Mouse (Mus musculus) intestine, embryonic 14.5 days (tissue): ENCODE results near the gene Jdp2. TPM values are rescaled to one million over a fixed set of nuclear protein-coding genes. Genes with fewer than 3 reads are reported as not detected.

Experiments used
- ATAC-seq: fragments of 200-750 bp; cut with Nextera tagmentation; replicated peaks from 2 replicates; pipeline ENCODE4 v1.8.0; 2017; ENCODE audit warnings: low read depth, moderate number of reproducible peaks, moderate TSS enrichment, moderate library complexity; ENCODE audit not compliant: low FRiP score, low TSS enrichment
- DNase-seq: peaks from one replicate; pipeline ENCODE4 v3.0.0-alpha.2; 2018; ENCODE audit warnings: low spot score
- H3K27ac ChIP-seq: fragments of 300-500 bp; sonication (generic); 2 replicates; pipeline ENCODE4 v1.5.1; 2014; ENCODE audit warnings: low read depth, mild to moderate bottlenecking, control low read depth
- H3K27me3 ChIP-seq: fragments of 300-500 bp; sonication (generic); replicated peaks from 2 replicates; pipeline ENCODE4 v1.6.1; 2014; ENCODE audit warnings: low read length, control low read depth; ENCODE audit not compliant: control insufficient read depth, insufficient read depth
- H3K36me3 ChIP-seq: fragments of 300-500 bp; sonication (generic); 2 replicates; pipeline ENCODE4 v1.6.1; 2014; ENCODE audit warnings: low read length, control low read depth; ENCODE audit not compliant: control insufficient read depth, insufficient read depth
- H3K4me1 ChIP-seq: fragments of 300-500 bp; sonication (generic); replicated peaks from 2 replicates; pipeline ENCODE4 v1.6.1; 2014; ENCODE audit warnings: low read length, control low read depth, mixed read lengths; ENCODE audit not compliant: control insufficient read depth, insufficient read depth
- H3K4me2 ChIP-seq: fragments of 300-500 bp; sonication (generic); 2 replicates; pipeline ENCODE4 v1.6.1; 2014; ENCODE audit warnings: low read length
- H3K4me3 ChIP-seq: fragments of 300-500 bp; sonication (generic); 2 replicates; pipeline ENCODE4 v1.5.1; 2014; ENCODE audit warnings: low read depth, low read length, control low read depth, mixed read lengths
- H3K9ac ChIP-seq: fragments of 300-500 bp; sonication (generic); 2 replicates; pipeline ENCODE4 v1.6.1; 2014; ENCODE audit warnings: mild to moderate bottlenecking, low read length
- H3K9me3 ChIP-seq: fragments of 300-500 bp; sonication (generic); 2 replicates; pipeline ENCODE4 v1.6.1; 2016; ENCODE audit warnings: low read length, control low read depth; ENCODE audit not compliant: control insufficient read depth
- WGBS: fragments of 180-500 bp; shearing (Covaris S2); extraction: QIAGEN DNeasy Blood & Tissue Kit; methylation state at CpG from one replicate; pipeline ENCODE4 v1.1.7; 2014; 5-methylcytosine and 5-hydroxymethylcytosine counted together
- polyA plus RNA-seq: library from polyadenylated mRNA; unstranded; fragments of >200 nt; fragmentation: Nextera tagmentation; extraction: Ambion mirVana; gene quantifications from 2 replicates; pipeline ENCODE4 v1.2.1, GENCODE M21; 2014

The Jdp2 gene
- polyA plus RNA-seq, 1 experiment from 2014 or later = 1.0 TPM

DNA sequence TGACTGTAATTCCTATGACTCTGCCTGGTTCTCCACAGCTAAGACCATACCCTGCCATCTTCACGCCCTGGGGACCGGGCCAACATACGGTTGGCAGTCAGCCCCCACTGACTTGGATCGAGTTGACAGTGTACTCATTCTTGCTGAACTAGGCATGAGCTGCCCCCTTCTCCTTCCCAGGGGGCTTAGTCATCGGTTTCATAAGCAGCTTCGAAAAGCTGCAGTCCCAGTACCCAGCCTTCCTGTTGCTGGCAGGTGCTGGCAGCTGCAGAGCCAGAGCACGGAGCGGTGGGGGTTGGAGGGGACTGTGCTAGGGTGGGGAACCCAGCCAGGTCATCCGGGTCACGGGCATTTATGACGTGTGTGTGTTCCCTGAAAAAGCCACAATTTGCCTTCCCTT is 27.5 kb upstream of the Jdp2 start:
- Histone ChIP-seq H3K36me3 (no peaks in the 10 kb centered on the region), H3K9ac (no peak overlapping the region), H3K4me1 (peaks cover 5% of the 10 kb centered on the region; the same call in 1 of the 2 replicates), H3K27ac (no peak overlapping the region), H3K4me3 (no peak overlapping the region), H3K4me2 (no peak overlapping the region), H3K27me3 (no peaks in the 10 kb centered on the region), H3K9me3 (no peaks in the 10 kb centered on the region)
- DNase-seq = no peak
- 70% methylated on average over 11 of the region's 11 CpGs for WGBS
- ATAC-seq = no peak

DNA sequence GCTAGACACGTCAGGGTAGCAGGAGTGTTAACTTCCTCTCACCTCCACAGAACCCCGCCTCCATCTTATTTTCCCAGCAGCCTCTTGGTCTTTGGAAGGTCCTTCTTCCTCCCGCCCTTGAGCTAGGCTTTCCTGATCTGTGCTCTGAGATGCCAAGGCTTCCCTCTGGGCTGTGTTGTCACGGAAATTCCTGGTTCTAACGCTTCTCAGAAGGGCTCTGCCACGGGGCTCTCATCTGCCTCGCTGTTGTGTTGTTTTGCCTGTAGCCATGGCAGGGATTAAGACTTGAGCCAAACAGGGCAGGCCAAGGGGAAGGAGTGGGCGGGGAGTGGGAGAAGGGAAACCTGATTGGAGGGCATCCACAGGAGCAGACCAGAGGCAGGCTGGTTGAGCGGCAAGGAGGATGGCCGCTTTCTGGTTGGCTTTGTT is 26.8 kb upstream of the Jdp2 start:
- Histone ChIP-seq H3K9ac (no peak overlapping the region), H3K4me1 (peaks cover 5% of the 10 kb centered on the region; the same call in 1 of the 2 replicates), H3K4me2 (peak overlapping the region; percentile 33), H3K27ac (no peak overlapping the region), H3K27me3 (no peaks in the 10 kb centered on the region), H3K9me3 (no peaks in the 10 kb centered on the region), H3K36me3 (no peaks in the 10 kb centered on the region), H3K4me3 (no peak overlapping the region)
- WGBS = 43% methylated on average over 10 of the region's 10 CpGs
- ATAC-seq = peak; percentile 51; the same call in 1 of the 2 replicates
- no peak for DNase-seq

DNA sequence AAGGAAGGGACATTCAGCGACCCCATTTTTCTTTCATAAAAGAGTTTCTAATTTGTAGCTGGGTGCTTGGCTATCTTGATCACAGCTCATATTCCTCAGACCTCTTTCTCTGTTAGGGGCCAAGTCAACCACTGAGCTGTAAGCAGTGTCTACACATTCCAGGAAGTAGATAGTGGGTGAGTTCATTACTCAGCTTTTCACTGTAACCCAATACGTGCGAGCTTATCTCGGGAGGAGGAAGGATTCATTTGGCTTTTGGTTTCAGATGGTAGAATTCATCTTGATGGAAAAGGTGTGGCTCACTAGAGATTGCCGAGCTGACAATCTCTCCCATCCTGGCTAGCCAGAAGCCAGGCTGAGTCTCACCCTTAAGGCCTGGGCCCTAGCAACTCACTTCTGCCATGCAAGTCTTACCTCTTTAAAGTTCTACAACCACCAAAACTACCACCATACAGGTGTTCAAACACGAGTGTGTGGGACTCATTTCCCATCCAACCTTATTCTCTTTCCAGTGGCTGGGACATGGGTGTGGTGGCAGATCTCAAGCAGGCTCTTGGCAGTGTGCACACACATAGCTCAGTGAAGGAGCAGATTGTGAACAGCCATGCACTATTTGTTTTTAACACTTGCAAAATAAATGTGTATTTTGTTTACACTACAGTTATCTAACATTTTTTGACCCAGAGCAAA is 23.9 kb upstream of the Jdp2 start:
- H3K27ac ChIP-seq = no peak overlapping the region
- WGBS = 77% methylated on average over 6 of the region's 6 CpGs
- no peaks in the 10 kb centered on the region for H3K9me3 ChIP-seq
- H3K4me1 ChIP-seq = no peaks in the 10 kb centered on the region
- H3K27me3 ChIP-seq = no peaks in the 10 kb centered on the region
- no peak for DNase-seq
- H3K4me2 ChIP-seq = no peak overlapping the region
- ATAC-seq = no peak
- H3K36me3 ChIP-seq = no peaks in the 10 kb centered on the region
- H3K4me3 ChIP-seq = no peak overlapping the region
- no peak overlapping the region for H3K9ac ChIP-seq

DNA sequence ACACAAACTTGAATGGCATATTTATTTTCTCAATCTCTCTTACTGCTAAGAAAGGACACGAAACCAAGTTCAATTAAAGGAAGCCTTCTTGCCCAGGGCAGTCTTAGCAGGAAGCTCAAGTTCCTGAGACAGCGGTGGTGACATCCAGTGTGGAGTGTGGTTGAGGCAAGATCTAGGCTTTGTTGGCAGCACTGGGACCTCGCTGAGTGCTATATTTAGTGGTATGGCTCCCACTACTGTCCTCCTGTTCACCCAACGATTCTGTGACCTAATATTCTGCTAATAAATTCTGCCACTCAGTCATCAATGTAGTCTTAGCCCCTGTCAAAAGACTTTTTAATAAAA is 23.4 kb upstream of the Jdp2 start:
- H3K9me3 ChIP-seq = no peaks in the 10 kb centered on the region
- DNase-seq (no peak), ATAC-seq (no peak)

DNA sequence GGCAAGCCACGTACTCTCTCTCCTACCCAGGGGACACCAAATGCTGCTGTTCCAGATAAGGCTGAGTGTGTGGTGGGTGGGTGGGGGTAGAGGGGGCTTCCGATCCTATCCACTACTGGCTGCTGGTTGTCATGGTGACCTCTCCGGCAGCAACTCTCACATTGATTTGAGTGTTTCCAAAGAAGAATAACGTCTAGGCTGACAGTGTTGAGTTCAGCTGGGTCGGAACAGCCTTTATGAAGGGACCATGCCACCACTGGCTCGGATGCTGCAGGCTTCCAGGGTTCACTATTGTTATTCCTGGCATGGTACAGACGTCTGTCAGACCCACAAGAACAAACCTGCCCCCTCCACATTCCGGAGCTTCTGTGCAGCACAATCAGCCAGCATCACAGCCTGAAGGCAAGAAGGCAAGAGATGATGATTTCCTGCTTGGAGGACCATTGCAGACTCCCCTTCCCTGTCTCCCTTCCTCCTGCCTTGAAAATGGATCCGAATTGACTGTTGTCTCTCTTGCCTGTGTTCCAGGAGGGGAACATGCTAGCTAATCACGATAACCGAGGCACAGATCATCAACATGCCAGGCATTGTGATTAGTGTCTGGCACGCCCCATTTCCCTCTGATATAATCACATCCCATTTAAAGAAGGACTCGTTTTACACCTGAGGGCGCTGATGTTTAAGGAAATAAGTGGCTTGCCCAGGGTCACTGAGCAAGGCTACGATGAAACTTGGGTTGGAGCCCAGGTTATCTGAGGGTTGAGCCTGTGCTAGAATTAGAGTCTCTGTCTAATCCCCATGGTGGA is 17.4 kb upstream of the Jdp2 start:
- DNase-seq = no peak

More for the DNA sequence above, 23.4 kb upstream of the Jdp2 start:
- Histone ChIP-seq H3K4me2 (no peak overlapping the region), H3K4me3 (no peak overlapping the region), H3K9ac (no peak overlapping the region), H3K27ac (no peak overlapping the region), H3K4me1 (no peaks in the 10 kb centered on the region), H3K36me3 (no peaks in the 10 kb centered on the region), H3K27me3 (no peaks in the 10 kb centered on the region)
- WGBS = 79% methylated on average over 4 of the region's 4 CpGs

DNA sequence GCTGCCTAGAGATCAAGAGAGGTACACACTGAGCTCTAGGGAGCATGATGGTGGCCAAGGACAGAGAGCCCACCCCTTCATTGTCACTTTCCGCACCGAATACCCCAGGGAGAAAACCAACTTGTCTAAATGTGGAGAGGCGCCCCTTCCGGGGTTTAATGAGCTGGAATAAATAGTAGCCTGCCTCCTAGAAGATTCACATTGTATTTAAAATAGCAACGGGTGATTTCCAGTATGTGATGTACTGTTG is 16.8 kb upstream of the Jdp2 start:
- Histone ChIP-seq H3K4me1 (no peaks in the 10 kb centered on the region), H3K27me3 (no peaks in the 10 kb centered on the region), H3K36me3 (no peaks in the 10 kb centered on the region), H3K4me2 (no peak overlapping the region), H3K9ac (no peak overlapping the region), H3K4me3 (no peak overlapping the region), H3K9me3 (no peaks in the 10 kb centered on the region), H3K27ac (no peak overlapping the region)
- DNase-seq (no peak), ATAC-seq (no peak)
- 94% methylated on average over 5 of the region's 5 CpGs for WGBS

More for the DNA sequence above, 17.4 kb upstream of the Jdp2 start:
- H3K4me1 ChIP-seq = no peaks in the 10 kb centered on the region
- H3K4me2 ChIP-seq = no peak overlapping the region
- H3K27ac ChIP-seq = no peak overlapping the region
- H3K9ac ChIP-seq = no peak overlapping the region
- ATAC-seq = no peak
- no peaks in the 10 kb centered on the region for H3K36me3 ChIP-seq
- no peak overlapping the region for H3K4me3 ChIP-seq
- H3K9me3 ChIP-seq = no peaks in the 10 kb centered on the region
- H3K27me3 ChIP-seq = no peaks in the 10 kb centered on the region
- WGBS = 49% methylated on average over 15 of the region's 15 CpGs

DNA sequence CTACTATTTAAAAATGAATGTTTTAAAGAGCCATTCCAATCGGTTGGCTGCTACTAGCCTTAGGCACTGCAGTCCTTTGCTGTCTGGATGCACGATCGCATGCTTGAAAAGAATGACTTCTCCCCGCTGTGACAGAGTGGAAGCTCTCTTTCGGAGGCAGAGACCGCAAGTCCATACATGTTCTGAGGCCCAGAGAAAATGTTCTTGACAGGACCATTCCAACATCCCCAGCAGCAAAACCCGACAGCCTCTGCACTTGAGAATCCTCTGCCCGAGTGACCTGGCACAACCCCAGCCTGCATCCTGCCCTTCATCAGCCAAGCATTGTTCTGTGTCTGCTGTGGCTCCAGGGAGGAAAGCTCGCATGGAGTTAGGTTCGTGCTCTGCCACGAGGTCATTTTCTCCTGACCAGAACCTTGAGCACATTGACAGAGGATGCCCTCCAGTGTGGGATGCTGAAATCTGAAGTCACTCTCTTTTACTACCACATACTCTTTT is 13.0 kb upstream of the Jdp2 start:
- ATAC-seq (no peak), DNase-seq (no peak)
- H3K4me1 ChIP-seq = peaks cover 8% of the 10 kb centered on the region; the same call in 1 of the 2 replicates
- 73% methylated on average over 11 of the region's 11 CpGs for WGBS
- H3K4me3 ChIP-seq = no peak overlapping the region
- no peaks in the 10 kb centered on the region for H3K9me3 ChIP-seq
- H3K4me2 ChIP-seq = no peak overlapping the region
- no peaks in the 10 kb centered on the region for H3K27me3 ChIP-seq
- H3K9ac ChIP-seq = no peak overlapping the region
- H3K27ac ChIP-seq = no peak overlapping the region
- no peaks in the 10 kb centered on the region for H3K36me3 ChIP-seq

DNA sequence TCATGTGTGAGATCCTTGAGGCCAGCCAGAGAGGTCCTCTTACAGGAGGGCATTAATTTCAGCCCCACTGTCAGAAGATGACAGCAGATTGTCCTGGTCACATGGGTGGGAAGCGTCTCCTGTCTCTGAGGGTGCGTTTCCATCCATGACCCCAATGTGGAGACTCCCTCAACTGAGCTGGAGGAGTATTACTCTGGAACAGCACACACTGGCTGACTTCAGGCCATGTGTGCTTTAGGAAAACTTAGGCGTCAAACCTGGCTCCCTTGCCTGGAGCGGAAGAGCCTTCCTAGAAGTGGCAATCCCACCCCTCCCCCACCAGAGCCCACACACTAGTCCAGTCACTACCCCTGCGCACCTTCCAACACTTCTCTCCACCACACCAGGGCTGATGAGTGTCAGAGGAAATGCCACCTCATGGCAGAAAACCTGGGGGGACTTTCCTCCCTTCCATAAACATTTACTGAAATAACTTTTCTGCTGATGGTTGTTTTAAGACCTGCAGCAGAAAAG is 8.9 kb upstream of the Jdp2 start:
- 30% methylated on average over 5 of the region's 5 CpGs for WGBS
- Histone ChIP-seq H3K4me2 (no peak overlapping the region), H3K27me3 (no peaks in the 10 kb centered on the region), H3K9me3 (no peaks in the 10 kb centered on the region), H3K27ac (peak overlapping the region; percentile 38), H3K36me3 (no peaks in the 10 kb centered on the region), H3K9ac (no peak overlapping the region), H3K4me1 (peaks cover 8% of the 10 kb centered on the region; the same call in 1 of the 2 replicates), H3K4me3 (no peak overlapping the region)
- no peak for ATAC-seq
- no peak for DNase-seq
